Mouse (Mus musculus) lung, postnatal 36 days (tissue): ENCODE results near the gene Exosc10.

Experiments used
- DNase-seq: peaks from one replicate; pipeline ENCODE4 v3.0.0; 2022; ENCODE audit warnings: mixed read lengths

The Exosc10 gene

GRCm38 (mm10) chr4:148610631-148611364, 52.6 kb downstream of the Exosc10 start:
- DNase-seq = no peak

- DNase-seq = no peak
Observed at GRCm38 (mm10) chr4:148612557-148612956, 54.3 kb downstream of the Exosc10 start.

GRCm38 (mm10) chr4:148613738-148614137, 55.5 kb downstream of the Exosc10 start:
- DNase-seq = no peak

GRCm38 (mm10) chr4:148619805-148620204, 61.6 kb downstream of the Exosc10 start:
- peak; percentile 48 for DNase-seq

GRCm38 (mm10) chr4:148620718-148621117, 62.5 kb downstream of the Exosc10 start:
- DNase-seq = no peak

- DNase-seq = no peak
Observed at GRCm38 (mm10) chr4:148622485-148622884, 64.3 kb downstream of the Exosc10 start.

GRCm38 (mm10) chr4:148623609-148624008, 65.4 kb downstream of the Exosc10 start:
- no peak for DNase-seq

GRCm38 (mm10) chr4:148625010-148625409, 66.8 kb downstream of the Exosc10 start:
- no peak for DNase-seq

- DNase-seq = peak; percentile 47
Observed at GRCm38 (mm10) chr4:148625756-148626622, 67.8 kb downstream of the Exosc10 start.

- peak; percentile 97 for DNase-seq
Observed at GRCm38 (mm10) chr4:148626623-148627185, 68.5 kb downstream of the Exosc10 start, which contains the start of gene Tardbp. Gene Tardbp (minus strand): TSS chr4:148627019.

GRCm38 (mm10) chr4:148627246-148627645, 69.0 kb downstream of the Exosc10 start:
- no peak for DNase-seq
